Comparison of ENCODE assay signal across 21 mouse cellular contexts in the genomic region with DNA sequence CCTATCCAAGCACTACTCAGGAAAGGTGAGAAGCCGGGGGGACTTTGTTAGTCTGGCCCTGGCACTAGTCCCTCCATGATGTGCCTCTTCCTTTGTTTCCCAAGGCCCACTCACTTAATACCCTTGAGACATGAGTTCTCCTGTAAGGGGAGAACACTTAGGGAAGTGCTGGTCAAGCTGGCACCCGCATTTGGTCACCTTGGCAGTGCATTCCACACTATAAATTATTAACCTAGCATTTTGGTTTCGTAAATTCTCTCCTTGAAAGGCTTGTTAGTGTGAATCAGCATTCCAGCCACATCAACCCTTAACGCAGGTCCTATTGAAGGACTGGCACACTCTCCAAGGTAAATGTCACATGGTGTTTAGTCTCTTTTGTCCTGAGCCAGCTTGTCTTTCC. TPM values are rescaled to one million over a fixed set of nuclear protein-coding genes. Genes with fewer than 3 reads are reported as not detected.
DNase-seq lines count a peak whose midpoint lies in the region; ATAC-seq and TF ChIP-seq lines count a peak whose summit lies in the region.
"Had no signal": no experiment of that assay in that cellular context is flagged by ENCODE, and none has a peak within 500 bp of the region (broad histone marks: within the 10 kb centered on the region; RNA-seq: fewer than 3 reads in every experiment).

No protein-coding gene starts in this region.

- no peak overlapping the region for H3K4me3 ChIP-seq in kidney, embryonic 15.5 days (replicated peaks)
- H3K4me3 ChIP-seq in kidney, adult 2 months (ENCODE audit: insufficient read depth, low read depth, low read length) = no peak overlapping the region
- no peak overlapping the region for H3K4me3 ChIP-seq in intestine, embryonic 16.5 days (ENCODE audit: low read length)
- H3K4me3 ChIP-seq: embryonic facial prominence, embryonic 13.5 days; forebrain, embryonic 15.5 days; heart, embryonic 12.5 days; hindbrain, embryonic 13.5 days; layer of hippocampus, adult 2 months; limb, embryonic 15.5 days; megakaryocyte, embryonic 14.5 days; myocyte had no signal

- H3K9me3 ChIP-seq in kidney, embryonic 15.5 days (replicated peaks) = no peaks in the 10 kb centered on the region
- no peaks in the 10 kb centered on the region for H3K9me3 ChIP-seq in intestine, embryonic 16.5 days (ENCODE audit: control insufficient read depth, low read length)
- H3K9me3 ChIP-seq: embryonic facial prominence, embryonic 13.5 days; forebrain, embryonic 15.5 days; heart, embryonic 12.5 days; hindbrain, embryonic 13.5 days; limb, embryonic 15.5 days; megakaryocyte, embryonic 14.5 days had no signal

- ATAC-seq in kidney, embryonic 15.5 days (replicated peaks; ENCODE audit: low FRiP score) = no peak
- ATAC-seq in intestine, embryonic 16.5 days = no peak
- ATAC-seq: forebrain, embryonic 15.5 days; liver, postnatal 0 days had no signal

- no peak overlapping the region for H3K27ac ChIP-seq in kidney, embryonic 15.5 days
- H3K27ac ChIP-seq in kidney, adult 2 months (ENCODE audit: insufficient read depth, low read depth, low read length) = peak overlapping the region; percentile 58
- no peak overlapping the region for H3K27ac ChIP-seq in intestine, embryonic 16.5 days (ENCODE audit: low read length)
- H3K27ac ChIP-seq: embryonic facial prominence, embryonic 13.5 days; forebrain, embryonic 15.5 days; hindbrain, embryonic 13.5 days; layer of hippocampus, adult 2 months; limb, embryonic 15.5 days had no signal

- 71% methylated on average over 4 of the region's 4 CpGs for WGBS in kidney, embryonic 15.5 days
- 38% methylated on average over 4 of the region's 4 CpGs for WGBS in kidney, adult 2 months
- WGBS in intestine, embryonic 16.5 days = 75% methylated on average over 4 of the region's 4 CpGs

- no peaks in the 10 kb centered on the region for H3K36me3 ChIP-seq in kidney, embryonic 15.5 days
- H3K36me3 ChIP-seq in kidney, adult 2 months (ENCODE audit: control insufficient read depth, insufficient read depth, low read length) = no peaks in the 10 kb centered on the region
- H3K36me3 ChIP-seq in intestine, embryonic 16.5 days (ENCODE audit: control insufficient read depth, insufficient read depth, low read length) = no peaks in the 10 kb centered on the region
- H3K36me3 ChIP-seq: embryonic facial prominence, embryonic 13.5 days; forebrain, embryonic 15.5 days; heart, embryonic 12.5 days; hindbrain, embryonic 13.5 days; limb, embryonic 15.5 days had no signal

- H3K4me2 ChIP-seq in kidney, embryonic 15.5 days = no peak overlapping the region
- no peak overlapping the region for H3K4me2 ChIP-seq in intestine, embryonic 16.5 days (ENCODE audit: low read depth, low read length)
- H3K4me2 ChIP-seq: embryonic facial prominence, embryonic 13.5 days; forebrain, embryonic 15.5 days; heart, embryonic 12.5 days; hindbrain, embryonic 13.5 days; limb, embryonic 15.5 days had no signal

- H3K27me3 ChIP-seq in kidney, embryonic 15.5 days = no peaks in the 10 kb centered on the region
- H3K27me3 ChIP-seq in kidney, adult 2 months (replicated peaks; ENCODE audit: control insufficient read depth, insufficient read depth, low read length) = no peaks in the 10 kb centered on the region
- H3K27me3 ChIP-seq in intestine, embryonic 16.5 days (replicated peaks; ENCODE audit: control insufficient read depth, insufficient read depth, low read length) = no peaks in the 10 kb centered on the region
- H3K27me3 ChIP-seq: embryonic facial prominence, embryonic 13.5 days; forebrain, embryonic 15.5 days; heart, embryonic 12.5 days; hindbrain, embryonic 13.5 days; limb, embryonic 15.5 days; megakaryocyte, embryonic 14.5 days had no signal

- TF ChIP-seq POLR2A in kidney, adult 2 months (IDR thresholded peaks at IDR 0.05; ENCODE audit: low read depth, low read length) = no peak

- TF ChIP-seq CTCF in kidney, adult 2 months (conservative IDR thresholded peaks at IDR 0.05; ENCODE audit: insufficient read depth, insufficient read length, low read depth, low read length) = no peak

- peaks cover 4% of the 10 kb centered on the region; the same call in 1 of the 2 replicates for H3K4me1 ChIP-seq in kidney, embryonic 15.5 days
- peaks cover 10% of the 10 kb centered on the region; the same call in 1 of the 2 replicates for H3K4me1 ChIP-seq in kidney, adult 2 months (ENCODE audit: control insufficient read depth, insufficient read depth, low read length)
- no peaks in the 10 kb centered on the region for H3K4me1 ChIP-seq in intestine, embryonic 16.5 days (ENCODE audit: control insufficient read depth, insufficient read depth, low read length)
- H3K4me1 ChIP-seq: forebrain, embryonic 15.5 days had no signal

- DNase-seq in kidney, adult 11 months = peak; percentile 80
- peak; percentile 90 for DNase-seq in kidney, adult 2 months
- peak; percentile 21 for DNase-seq in kidney, postnatal 10 days
- DNase-seq in lung, postnatal 25 days (ENCODE audit: low spot score) = peak; percentile 66
- DNase-seq in frontal cortex, postnatal 36 days (ENCODE audit: low spot score in 2 of 2) = no peak
- DNase-seq: B cell, adult 2 months; cerebellum, adult 9-11 months; layer of hippocampus, postnatal 36 days; liver, postnatal 0 days; midbrain, embryonic 14.5 days; thymus, postnatal 36 days had no signal

- H3K9ac ChIP-seq in kidney, embryonic 15.5 days = no peak overlapping the region
- H3K9ac ChIP-seq in intestine, embryonic 16.5 days (ENCODE audit: low read depth, low read length) = no peak overlapping the region
- H3K9ac ChIP-seq: embryonic facial prominence, embryonic 13.5 days; forebrain, embryonic 15.5 days; heart, embryonic 12.5 days; hindbrain, embryonic 13.5 days; limb, embryonic 15.5 days; liver, postnatal 0 days had no signal

RNA-seq across cellular contexts. Expression of gene Xdh, which starts 35.9 kb away (rescaled TPM):
- polyA plus RNA-seq in kidney, embryonic 15.5 days (2015; fragmentation: Nextera tagmentation; extraction: Ambion mirVana) = 1.9 and 3.4 TPM in 2 replicates
- polyA plus RNA-seq in kidney, adult 2 months (2012; rRNA removed) = 19.2 and 23.4 TPM in 2 replicates
- 3.3 and 4.1 TPM in 2 replicates for polyA plus RNA-seq in intestine, embryonic 16.5 days (2015; fragmentation: Nextera tagmentation; extraction: Ambion mirVana)

Comparison
In these comparisons a context has a peak if more than half of its experiments do, and no peak if none do; other contexts are left out.
1. DNase-seq: peak in kidney, adult 11 months (single experiment), kidney, adult 2 months (single experiment), kidney, postnatal 10 days (single experiment) and lung, postnatal 25 days (single experiment); none in frontal cortex, postnatal 36 days (0 of 2).